Mouse (Mus musculus) heart, adult 2 months (tissue): ENCODE measurements around the gene Kcnb1. TPM values are rescaled to one million over a fixed set of nuclear protein-coding genes. Genes with fewer than 3 reads are reported as not detected.

Experiments
- DNase-seq, 2 experiments: peaks; one replicate each; pipeline ENCODE4 v3.0.0; 2021
- H3K27ac ChIP-seq: fragments of 200-600 bp; 2 replicates; pipeline ENCODE4 v1.8.1; 2022
- H3K27me3 ChIP-seq: fragments of 200-500 bp; 2 replicates; pipeline ENCODE4 v1.6.1; 2012; ENCODE audit warnings: mild to moderate bottlenecking, low read length, inconsistent platforms, mixed read lengths; ENCODE audit not compliant: control insufficient read depth, insufficient read depth
- H3K36me3 ChIP-seq: fragments of 200-500 bp; 2 replicates; pipeline ENCODE4 v1.6.1; 2012; ENCODE audit warnings: low read length, inconsistent platforms; ENCODE audit not compliant: control insufficient read depth, insufficient read depth
- H3K4me1 ChIP-seq: fragments of 200-500 bp; 2 replicates; pipeline ENCODE4 v1.6.1; 2011; ENCODE audit warnings: low read length; ENCODE audit not compliant: control insufficient read depth, insufficient read depth
- H3K4me3 ChIP-seq: fragments of 200-600 bp; 2 replicates; pipeline ENCODE4 v1.8.1; 2022
- H3K79me2 ChIP-seq: fragments of 200-500 bp; replicated peaks from 2 replicates; pipeline ENCODE4 v1.6.1; 2012; ENCODE audit warnings: mild to moderate bottlenecking, inconsistent platforms, low read length, moderate library complexity, mixed read lengths; ENCODE audit not compliant: control insufficient read depth, insufficient read depth
- H3K9ac ChIP-seq: fragments of 200-500 bp; 2 replicates; pipeline ENCODE4 v1.6.1; 2012; ENCODE audit warnings: low read depth, mild to moderate bottlenecking, control low read depth, inconsistent platforms, low read length, mixed read lengths
- CTCF ChIP-seq: fragments of 200-600 bp; IDR thresholded peaks from 2 replicates; pipeline ENCODE4 v1.8.1; 2022; ENCODE audit warnings: antibody characterized with exemption, mild to moderate bottlenecking, moderate library complexity
- EP300 ChIP-seq: fragments of 200-500 bp; IDR thresholded peaks from 2 replicates; pipeline ENCODE4 v1.6.1; 2011; ENCODE audit warnings: low read depth, low read length, control low read depth; ENCODE audit not compliant: insufficient read depth
- POLR2A ChIP-seq: fragments of 200-500 bp; IDR thresholded peaks from 2 replicates; pipeline ENCODE4 v1.6.1; 2011; ENCODE audit warnings: mild to moderate bottlenecking, low read depth, low read length, control low read depth; ENCODE audit not compliant: insufficient read depth
- WGBS: fragments of 180-500 bp; shearing (Covaris S2); methylation state at CpG from one replicate; pipeline ENCODE4 v1.1.7; 2018; 5-methylcytosine and 5-hydroxymethylcytosine counted together
- intact Hi-C: fragments of 180-260 bp; cut with DNase I; formaldehyde crosslinking; loops from one replicate; pipeline ENCODE4 v1.15.1; 2025
- polyA plus RNA-seq: library from polyadenylated mRNA; depleted of rRNA; stranded (reverse); fragments of >200 nt; gene quantifications from 2 replicates; pipeline ENCODE4 v1.2.3, GENCODE M21; 2012
- total RNA-seq, 2 experiments: library from RNA; stranded (reverse); gene quantifications; 2 replicates each; pipeline ENCODE4 v1.2.3; 2021

The Kcnb1 gene
- total and polyA plus RNA-seq, 3 experiments = 17.2 to 38.8 (median 32.8) TPM

DNA sequence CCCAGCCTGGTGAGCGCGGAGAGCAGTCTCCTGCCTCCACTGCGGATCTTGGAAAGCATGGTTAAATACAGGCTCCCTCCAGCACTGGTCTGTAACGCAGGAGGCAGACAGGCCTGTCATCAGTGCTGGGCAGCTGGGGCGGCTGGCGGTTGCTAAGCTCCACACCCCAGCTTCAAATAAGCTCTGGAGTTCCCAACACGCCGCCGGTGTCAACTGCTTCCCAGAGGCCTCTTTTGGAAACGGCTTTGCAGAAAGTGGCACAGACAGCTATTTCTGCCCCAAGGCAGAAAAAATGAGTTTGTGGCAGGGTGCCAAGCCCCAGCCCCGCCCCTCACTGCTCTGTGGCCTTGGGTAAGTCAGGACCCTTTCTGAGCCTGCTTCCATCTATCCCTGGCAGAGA lies 66.0 kb downstream of the Kcnb1 start:
- H3K36me3 ChIP-seq = no peaks in the 10 kb centered on the region; the same call in none of the 2 replicates
- no peaks in the 10 kb centered on the region for H3K27me3 ChIP-seq
- peaks cover 40% of the 10 kb centered on the region for H3K4me1 ChIP-seq
- WGBS = 58% methylated on average over 11 of the region's 11 CpGs
- no peaks in the 10 kb centered on the region; the same call in 1 of the 2 replicates for H3K79me2 ChIP-seq
- H3K9ac ChIP-seq = no peak overlapping the region
- TF ChIP-seq POLR2A (no peak), EP300 (no peak), CTCF (no peak)
- intact Hi-C loops = no loop called here
- no peak for DNase-seq
- peak overlapping the region; percentile 9; the same call in 1 of the 2 replicates for H3K27ac ChIP-seq
- H3K4me3 ChIP-seq = no peak overlapping the region

DNA sequence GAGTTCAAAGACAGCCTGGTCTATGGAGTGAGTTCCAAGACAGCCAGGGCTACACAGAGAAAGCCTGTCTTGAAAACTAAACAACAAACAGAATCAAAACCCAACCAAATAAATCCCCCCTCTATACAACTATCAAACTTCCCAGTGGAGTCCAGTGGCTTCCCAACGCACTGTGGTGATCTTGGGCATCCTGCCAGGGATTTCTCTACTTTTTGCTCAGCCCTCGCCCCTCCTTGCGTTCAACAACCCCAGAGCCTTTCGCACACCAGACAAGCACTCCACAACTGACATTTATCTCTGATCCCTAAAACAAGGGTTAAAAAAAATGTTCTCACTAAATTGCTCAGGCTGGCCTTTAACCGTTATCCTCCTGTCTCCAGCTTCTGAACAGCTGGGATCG lies 67.2 kb downstream of the Kcnb1 start:
- Histone ChIP-seq H3K79me2 (no peaks in the 10 kb centered on the region; the same call in 1 of the 2 replicates), H3K4me3 (no peak overlapping the region), H3K27ac (peak overlapping the region; percentile 86), H3K4me1 (peaks cover 37% of the 10 kb centered on the region), H3K27me3 (no peaks in the 10 kb centered on the region), H3K9ac (no peak overlapping the region), H3K36me3 (no peaks in the 10 kb centered on the region; the same call in none of the 2 replicates)
- intact Hi-C loops = no loop called here
- no peak for DNase-seq
- 73% methylated on average over 6 of the region's 6 CpGs for WGBS
- TF ChIP-seq POLR2A = no peak
- TF ChIP-seq EP300 = no peak
- no peak for TF ChIP-seq CTCF

DNA sequence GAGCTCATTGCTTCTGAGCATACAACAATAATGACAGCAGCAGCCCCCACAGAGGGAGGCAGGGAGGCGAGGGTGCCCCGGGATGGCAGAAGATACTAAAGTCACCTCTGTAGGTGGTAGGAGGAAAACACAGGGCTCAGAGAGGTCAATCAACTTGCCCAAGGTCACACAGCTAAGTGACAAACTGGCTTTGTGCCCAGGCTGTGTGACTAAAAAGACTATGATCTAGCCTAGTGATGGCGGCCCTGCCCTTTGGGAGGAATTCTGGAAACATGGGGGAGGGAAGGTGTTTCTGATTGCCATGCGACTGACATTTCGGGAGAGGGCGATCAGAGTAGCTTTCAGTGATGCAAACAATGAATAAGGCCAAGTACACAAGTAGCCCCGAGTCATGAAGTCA lies 68.0 kb downstream of the Kcnb1 start:
- H3K9ac ChIP-seq = no peak overlapping the region
- DNase-seq = peak in 1 of 2 experiments; percentile 43
- H3K79me2 ChIP-seq = no peaks in the 10 kb centered on the region; the same call in 1 of the 2 replicates
- intact Hi-C loops = no loop called here
- no peaks in the 10 kb centered on the region; the same call in none of the 2 replicates for H3K36me3 ChIP-seq
- H3K4me1 ChIP-seq = peaks cover 40% of the 10 kb centered on the region
- WGBS = 56% methylated on average over 7 of the region's 7 CpGs
- no peak for TF ChIP-seq CTCF
- no peak for TF ChIP-seq POLR2A
- TF ChIP-seq EP300 = no peak
- no peaks in the 10 kb centered on the region for H3K27me3 ChIP-seq
- peak overlapping the region; percentile 86 for H3K27ac ChIP-seq
- no peak overlapping the region for H3K4me3 ChIP-seq

- Histone ChIP-seq H3K36me3 (no peaks in the 10 kb centered on the region; the same call in none of the 2 replicates), H3K27me3 (no peaks in the 10 kb centered on the region), H3K9ac (peak overlapping the region; percentile 33), H3K4me1 (peaks cover 40% of the 10 kb centered on the region), H3K79me2 (no peaks in the 10 kb centered on the region; the same call in 1 of the 2 replicates), H3K27ac (peak overlapping the region; percentile 86), H3K4me3 (no peak overlapping the region)
- peak; percentile 73 to 81 for DNase-seq
- peak; percentile 83; the same call in 1 of the 2 replicates for TF ChIP-seq EP300
- peak; percentile 51; the same call in 1 of the 2 replicates for TF ChIP-seq POLR2A
- peak; percentile 23; the same call in 1 of the 2 replicates for TF ChIP-seq CTCF
- WGBS = 49% methylated on average over 6 of the region's 6 CpGs
- intact Hi-C loops = no loop called here
Measured at GRCm38 (mm10) chr2:167121228-167121627, 68.7 kb downstream of the Kcnb1 start.

- Histone ChIP-seq H3K79me2 (no peaks in the 10 kb centered on the region; the same call in 1 of the 2 replicates), H3K4me1 (peaks cover 41% of the 10 kb centered on the region), H3K27ac (peak overlapping the region; percentile 86), H3K9ac (no peak overlapping the region), H3K4me3 (no peak overlapping the region), H3K27me3 (no peaks in the 10 kb centered on the region), H3K36me3 (no peaks in the 10 kb centered on the region; the same call in none of the 2 replicates)
- intact Hi-C loops = no loop called here
- TF ChIP-seq CTCF (no peak), EP300 (no peak), POLR2A (no peak)
- no peak for DNase-seq
- WGBS = 64% methylated on average over 12 of the region's 12 CpGs
Measured at GRCm38 (mm10) chr2:167120186-167120830, 69.6 kb downstream of the Kcnb1 start.

DNA sequence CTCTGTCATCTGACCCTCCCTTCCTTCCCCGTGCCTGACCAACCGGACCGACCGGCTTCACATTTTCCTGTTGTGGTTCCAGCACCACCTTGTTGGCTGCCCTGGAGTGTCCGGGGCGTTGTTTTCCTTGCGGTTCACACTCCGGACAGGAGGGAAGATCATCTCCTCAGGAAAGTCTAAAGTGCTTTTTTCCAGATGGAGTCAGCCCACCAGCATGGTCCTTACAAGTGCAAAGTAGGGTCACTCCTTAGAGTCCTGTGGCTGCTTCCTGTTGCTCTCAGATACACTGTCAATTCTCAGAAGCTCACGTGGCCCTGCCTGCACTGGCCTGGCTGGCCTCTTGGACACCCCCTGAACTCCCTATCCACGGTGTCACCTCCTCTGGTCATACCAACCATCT lies 71.9 kb downstream of the Kcnb1 start:
- DNase-seq = peak; percentile 58 to 80
- intact Hi-C loops = no loop called here
- H3K79me2 ChIP-seq = no peaks in the 10 kb centered on the region
- H3K27me3 ChIP-seq = no peaks in the 10 kb centered on the region
- H3K4me3 ChIP-seq = no peak overlapping the region
- TF ChIP-seq POLR2A (no peak), CTCF (no peak), EP300 (peak; percentile 97)
- 59% methylated on average over 10 of the region's 10 CpGs for WGBS
- peaks cover 45% of the 10 kb centered on the region for H3K4me1 ChIP-seq
- H3K36me3 ChIP-seq = no peaks in the 10 kb centered on the region; the same call in none of the 2 replicates
- H3K9ac ChIP-seq = no peak overlapping the region
- H3K27ac ChIP-seq = peak overlapping the region; percentile 70
